Mouse (Mus musculus) Muller cell, postnatal 12 days (primary cell): ENCODE measurements around the gene Col6a1.
"Not testable (repeated sequence)": the region's sequence is repeated elsewhere in the genome, so short reads cannot be mapped to it uniquely, and the experiment has no call there.

Experiments
- DNase-seq: peaks from one replicate; pipeline ENCODE4 v3.0.0-alpha.2; 2015; ENCODE audit errors: inconsistent ontology term

Gene Col6a1

GRCm38 (mm10) chr10:76725682-76726285 lies at the start of gene Col6a1:
Gene Col6a1, minus strand, starts transcription at chr10:76726168.
- DNase-seq = peak; percentile 84

GRCm38 (mm10) chr10:76771624-76772023 lies 45.7 kb upstream of the Col6a1 start:
- no peak for DNase-seq

- DNase-seq = no peak
Observed at GRCm38 (mm10) chr10:76771086-76771485, 45.1 kb upstream of the Col6a1 start.

- no peak for DNase-seq
Observed at GRCm38 (mm10) chr10:76769581-76769980, 43.6 kb upstream of the Col6a1 start.

GRCm38 (mm10) chr10:76766196-76766595 lies 40.2 kb upstream of the Col6a1 start:
- DNase-seq = no peak

- DNase-seq = no peak
Observed at GRCm38 (mm10) chr10:76764927-76765326, 39.0 kb upstream of the Col6a1 start.

- no peak for DNase-seq
Observed at GRCm38 (mm10) chr10:76763016-76763415, 37.0 kb upstream of the Col6a1 start.

- no peak for DNase-seq
Observed at GRCm38 (mm10) chr10:76762411-76762810, 36.4 kb upstream of the Col6a1 start.

GRCm38 (mm10) chr10:76759878-76760277 lies 33.9 kb upstream of the Col6a1 start:
- no peak for DNase-seq

- DNase-seq = no peak
Observed at GRCm38 (mm10) chr10:76753640-76754039, 27.7 kb upstream of the Col6a1 start.

GRCm38 (mm10) chr10:76744267-76744666 lies 18.3 kb upstream of the Col6a1 start:
- not testable (repeated sequence) for DNase-seq

GRCm38 (mm10) chr10:76736764-76737163 lies 10.8 kb upstream of the Col6a1 start:
- no peak for DNase-seq

GRCm38 (mm10) chr10:76734979-76735378 lies 9.0 kb upstream of the Col6a1 start:
- peak; percentile 58 for DNase-seq

- no peak for DNase-seq
Observed at GRCm38 (mm10) chr10:76733677-76734068, 7.7 kb upstream of the Col6a1 start.

- DNase-seq = peak; percentile 54
Observed at GRCm38 (mm10) chr10:76732881-76733676, 7.1 kb upstream of the Col6a1 start.

GRCm38 (mm10) chr10:76732391-76732790 lies 6.4 kb upstream of the Col6a1 start:
- no peak for DNase-seq

GRCm38 (mm10) chr10:76731621-76732239 lies 5.8 kb upstream of the Col6a1 start:
- no peak for DNase-seq

GRCm38 (mm10) chr10:76729631-76730620 lies 4.0 kb upstream of the Col6a1 start:
- DNase-seq = peak; percentile 57

- peak; percentile 18 for DNase-seq
Observed at GRCm38 (mm10) chr10:76728369-76728768, 2.4 kb upstream of the Col6a1 start.

- no peak for DNase-seq
Observed at GRCm38 (mm10) chr10:76727301-76727700, 1.3 kb upstream of the Col6a1 start.

- no peak for DNase-seq
Observed at GRCm38 (mm10) chr10:76726866-76727265, 898 bp upstream of the Col6a1 start.

GRCm38 (mm10) chr10:76725097-76725496 lies 871 bp downstream of the Col6a1 start:
- no peak for DNase-seq
